Comparison of ENCODE assay signal across 14 mouse cellular contexts in the genomic region with DNA sequence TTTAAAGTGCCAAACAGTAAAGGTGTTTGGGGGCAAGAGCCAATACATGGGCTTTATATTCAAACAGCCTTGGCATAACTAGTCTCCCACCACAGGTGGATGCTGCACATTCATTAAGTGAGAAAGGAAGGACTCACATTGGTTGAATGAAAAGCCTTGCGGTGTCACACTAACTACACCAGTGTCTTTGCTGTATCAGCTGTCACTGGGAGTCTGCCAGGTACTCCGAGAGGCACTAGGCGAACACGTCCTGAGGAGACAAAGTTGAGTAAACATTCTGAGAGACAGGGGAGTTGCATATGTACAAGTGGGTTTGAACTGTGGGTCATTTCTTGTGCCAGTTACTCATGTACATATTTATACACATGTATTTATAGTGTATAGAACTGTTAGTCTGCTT. TPM values are rescaled to one million over a fixed set of nuclear protein-coding genes. Genes with fewer than 3 reads are reported as not detected.
DNase-seq lines count a peak whose midpoint lies in the region.
"Had no signal": no experiment of that assay in that cellular context is flagged by ENCODE, and none has a peak within 500 bp of the region (broad histone marks: within the 10 kb centered on the region; RNA-seq: fewer than 3 reads in every experiment).

No protein-coding gene starts in this region.

- peak; percentile 73 for DNase-seq in gastrocnemius, adult 18-20 months (ENCODE audit: low spot score)
- DNase-seq in gastrocnemius, postnatal 4 days (ENCODE audit: low spot score in 2 of 2) = no peak
- DNase-seq in heart, postnatal 10 days = peak; percentile 20 to 26
- DNase-seq in heart, postnatal 4 days = no peak
- DNase-seq in gastrocnemius, adult 8-10 months (ENCODE audit: low spot score in 2 of 2) = peak; percentile 40 to 49
- peak; percentile 54 for DNase-seq in skeletal muscle tissue, adult 2 months (ENCODE audit: low read depth, low spot score)
- DNase-seq in lung, postnatal 36 days = no peak
- DNase-seq: adrenal gland, postnatal 10 days; B cell, adult 2 months; cerebellum, adult 11 months; cerebellum, adult 8-10 months; cerebellum, postnatal 14 days; embryo, embryonic 11 days; kidney, adult 18-20 months had no signal

- intact Hi-C loops in heart, postnatal 10 days (cut with DNase I) = no loop called here

RNA-seq across cellular contexts. Expression of a gene that starts 8.9 kb away (rescaled TPM):
- 1 to 10 TPM; 5.2 to 7.5 TPM for total RNA-seq in gastrocnemius, adult 18-20 months (2021)
- 10 to 100 TPM; 19.1 to 19.3 TPM for total RNA-seq in gastrocnemius, postnatal 4 days (2021)
- 1 to 10 TPM; 7.9 to 8.0 TPM for total RNA-seq in heart, postnatal 10 days (2021)
- total RNA-seq in heart, postnatal 4 days (2021) = 1 to 10 TPM; 9.2 to 10.0 TPM
- total RNA-seq in gastrocnemius, adult 8-10 months (2022) = 1 to 10 TPM; 4.3 to 8.4 (median 6.1) TPM

Comparison
In these comparisons a context has a peak if more than half of its experiments do, and no peak if none do; other contexts are left out.
1. DNase-seq: peak in gastrocnemius, adult 18-20 months (single experiment), heart, postnatal 10 days (2 of 2), gastrocnemius, adult 8-10 months (2 of 2) and skeletal muscle tissue, adult 2 months (single experiment); none in gastrocnemius, postnatal 4 days (0 of 2), heart, postnatal 4 days (single experiment) and lung, postnatal 36 days (single experiment).